Mouse (Mus musculus) liver, embryonic 13.5 days (tissue): ENCODE results near the gene Ap3m1. TPM values are rescaled to one million over a fixed set of nuclear protein-coding genes. Genes with fewer than 3 reads are reported as not detected.

Experiments
- ATAC-seq: fragments of 200-750 bp; cut with Nextera tagmentation; 2 replicates; pipeline ENCODE4 v1.8.0; 2017; ENCODE audit warnings: low read depth, mild to moderate bottlenecking, moderate number of reproducible peaks, moderate library complexity
- DNase-seq: peaks from one replicate; pipeline ENCODE4 v3.0.0; 2022
- H3K27ac ChIP-seq: fragments of 300-500 bp; sonication (generic); 2 replicates; pipeline ENCODE4 v1.5.1; 2015; ENCODE audit warnings: moderate library complexity, mild to moderate bottlenecking, inconsistent platforms
- H3K27me3 ChIP-seq: fragments of 300-500 bp; sonication (generic); 2 replicates; pipeline ENCODE4 v1.6.1; 2015; ENCODE audit warnings: mild to moderate bottlenecking, inconsistent platforms
- H3K36me3 ChIP-seq: fragments of 300-500 bp; sonication (generic); 2 replicates; pipeline ENCODE4 v1.6.1; 2015; ENCODE audit warnings: mild to moderate bottlenecking, inconsistent platforms
- H3K4me1 ChIP-seq: fragments of 300-500 bp; sonication (generic); replicated peaks from 2 replicates; pipeline ENCODE4 v1.6.1; 2015; ENCODE audit warnings: inconsistent platforms
- H3K4me2 ChIP-seq: fragments of 300-500 bp; sonication (generic); 2 replicates; pipeline ENCODE4 v1.6.1; 2015; ENCODE audit warnings: inconsistent platforms, mild to moderate bottlenecking, moderate library complexity
- H3K4me3 ChIP-seq: fragments of 300-500 bp; sonication (generic); replicated peaks from 2 replicates; pipeline ENCODE4 v1.5.1; 2015; ENCODE audit warnings: mild to moderate bottlenecking, inconsistent platforms
- H3K9ac ChIP-seq: fragments of 300-500 bp; sonication (generic); 2 replicates; pipeline ENCODE4 v1.6.1; 2015; ENCODE audit warnings: mild to moderate bottlenecking, inconsistent platforms
- H3K9me3 ChIP-seq: fragments of 300-500 bp; sonication (generic); replicated peaks from 2 replicates; pipeline ENCODE4 v1.6.1; 2016; ENCODE audit warnings: inconsistent platforms
- WGBS: fragments of 180-500 bp; shearing (Covaris S2); methylation state at CpG from one replicate; pipeline ENCODE4 v1.1.7; 2015; ENCODE audit not compliant: insufficient replicate concordance; 5-methylcytosine and 5-hydroxymethylcytosine counted together
- polyA plus RNA-seq: library from polyadenylated mRNA; unstranded; fragments of >200 nt; fragmentation: Nextera tagmentation; extraction: Ambion mirVana; gene quantifications from 2 replicates; pipeline ENCODE4 v1.2.1, GENCODE M21; 2015

Ap3m1 gene
- polyA plus RNA-seq, 1 experiment from 2014 or later, result 37.0 TPM

DNA sequence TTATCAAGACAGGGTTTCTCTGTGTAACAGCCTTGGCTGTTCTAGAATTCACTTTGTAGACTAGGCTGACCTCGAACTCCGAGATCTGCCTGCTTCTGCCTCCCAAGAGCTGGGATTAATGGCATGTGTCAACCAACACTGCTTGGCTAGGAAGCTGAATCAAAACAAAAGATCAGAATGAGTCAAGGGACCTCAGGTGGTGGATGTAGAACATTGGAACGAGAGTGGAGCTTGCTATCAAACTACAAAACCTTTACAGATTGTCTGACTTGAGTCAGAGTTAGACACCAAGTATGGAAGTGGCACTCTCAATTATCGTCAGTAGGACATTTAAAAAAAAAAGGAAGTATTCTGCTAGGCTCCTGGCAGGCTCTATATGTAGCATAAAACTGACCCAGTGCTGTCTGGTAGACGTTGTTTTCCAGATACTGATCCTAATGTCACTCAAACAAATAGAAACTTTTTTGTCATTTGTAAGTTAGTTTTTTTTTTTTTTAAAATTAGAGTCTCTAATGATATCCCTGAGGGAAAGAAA is 38.4 kb downstream of the Ap3m1 start:
- no peak overlapping the region for H3K4me2 ChIP-seq
- H3K36me3 ChIP-seq, result peaks cover 35% of the 10 kb centered on the region
- H3K4me1 ChIP-seq, result no peaks in the 10 kb centered on the region
- 60% methylated on average over 5 of the region's 5 CpGs for WGBS
- ATAC-seq, result no peak
- no peaks in the 10 kb centered on the region for H3K9me3 ChIP-seq
- no peaks in the 10 kb centered on the region for H3K27me3 ChIP-seq
- no peak overlapping the region for H3K27ac ChIP-seq
- H3K4me3 ChIP-seq, result no peak overlapping the region
- DNase-seq, result no peak
- no peak overlapping the region for H3K9ac ChIP-seq

DNA sequence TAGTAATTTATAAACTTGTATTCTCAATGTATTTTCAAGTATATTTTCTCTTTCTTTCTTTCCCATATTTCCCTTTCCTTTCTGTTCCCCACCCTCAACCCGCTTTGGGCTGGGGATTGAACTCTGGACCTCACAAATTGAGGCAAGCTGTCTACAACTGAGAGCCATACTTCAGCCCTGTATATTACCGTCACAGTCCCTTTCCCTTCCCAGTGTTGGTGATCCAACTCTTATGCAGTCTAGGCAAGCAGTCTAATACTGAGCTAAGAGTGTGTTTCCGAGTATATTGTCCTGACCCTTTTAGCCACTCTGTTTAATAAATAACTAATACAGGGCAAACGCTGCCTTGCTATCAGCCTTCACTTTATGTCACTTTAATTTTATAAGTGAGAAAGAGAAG is 52.7 kb downstream of the Ap3m1 start:
- Histone ChIP-seq H3K4me1 (peaks cover 21% of the 10 kb centered on the region), H3K9ac (no peak overlapping the region), H3K27ac (no peak overlapping the region), H3K36me3 (peaks cover 24% of the 10 kb centered on the region), H3K4me3 (no peak overlapping the region), H3K4me2 (no peak overlapping the region), H3K27me3 (no peaks in the 10 kb centered on the region), H3K9me3 (no peaks in the 10 kb centered on the region)
- WGBS, result 74% methylated on average over 4 of the region's 4 CpGs
- ATAC-seq (no peak), DNase-seq (no peak)

- Histone ChIP-seq H3K4me3 (no peak overlapping the region), H3K27ac (no peak overlapping the region), H3K9me3 (no peaks in the 10 kb centered on the region), H3K4me1 (peaks cover 28% of the 10 kb centered on the region), H3K9ac (no peak overlapping the region), H3K27me3 (no peaks in the 10 kb centered on the region), H3K36me3 (peaks cover 18% of the 10 kb centered on the region), H3K4me2 (no peak overlapping the region)
- WGBS, result 74% methylated on average over 3 of the region's 3 CpGs
- ATAC-seq (no peak), DNase-seq (no peak)
Observed at GRCm38 (mm10) chr14:20997548-20997947, 54.8 kb downstream of the Ap3m1 start.

- peak overlapping the region; percentile 63 for H3K27ac ChIP-seq
- WGBS, result 31% methylated on average over 5 of the region's 5 CpGs
- H3K4me1 ChIP-seq, result peaks cover 28% of the 10 kb centered on the region
- 0 out of 2 replicates have a peak overlapping the region, but pooled peaks have one; percentile 12 for H3K4me2 ChIP-seq
- no peak for DNase-seq
- H3K36me3 ChIP-seq, result peaks cover 19% of the 10 kb centered on the region
- no peak overlapping the region for H3K4me3 ChIP-seq
- H3K9ac ChIP-seq, result no peak overlapping the region
- no peaks in the 10 kb centered on the region; the same call in 1 of the 2 replicates for H3K9me3 ChIP-seq
- 0 out of 2 replicates have a peak, but pooled peaks have one; percentile 47 for ATAC-seq
- no peaks in the 10 kb centered on the region for H3K27me3 ChIP-seq
Observed at GRCm38 (mm10) chr14:20996361-20996760, 55.9 kb downstream of the Ap3m1 start.

GRCm38 (mm10) chr14:20995497-20995896 is 56.8 kb downstream of the Ap3m1 start:
- H3K4me2 ChIP-seq, result no peak overlapping the region
- no peaks in the 10 kb centered on the region; the same call in 1 of the 2 replicates for H3K9me3 ChIP-seq
- ATAC-seq, result peak; percentile 81
- WGBS, result 18% methylated on average over 2 of the region's 2 CpGs
- H3K27me3 ChIP-seq, result no peaks in the 10 kb centered on the region
- peaks cover 28% of the 10 kb centered on the region for H3K4me1 ChIP-seq
- no peak overlapping the region for H3K27ac ChIP-seq
- H3K9ac ChIP-seq, result no peak overlapping the region
- DNase-seq, result no peak
- H3K4me3 ChIP-seq, result no peak overlapping the region
- H3K36me3 ChIP-seq, result peaks cover 14% of the 10 kb centered on the region

DNA sequence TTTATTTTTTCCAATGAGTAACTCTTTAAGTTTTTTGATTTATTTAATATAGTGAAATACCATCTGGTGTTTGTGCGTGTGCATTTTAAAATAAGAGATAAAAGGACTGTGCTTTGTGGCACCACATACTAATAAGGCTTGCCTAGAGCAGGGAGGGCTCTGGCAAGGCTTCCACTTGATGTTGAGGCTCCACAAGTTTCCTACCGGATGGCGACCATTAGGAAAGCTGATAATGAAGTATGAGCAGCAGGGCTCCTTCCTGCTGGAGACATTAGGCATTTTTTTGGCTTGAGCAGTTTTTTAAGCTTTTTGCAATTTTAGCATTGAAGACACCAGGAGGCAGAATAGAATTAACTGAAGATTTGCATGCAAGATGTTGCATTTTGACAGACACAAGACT is 57.8 kb downstream of the Ap3m1 start:
- H3K4me1 ChIP-seq, result peaks cover 28% of the 10 kb centered on the region
- 74% methylated on average over 3 of the region's 3 CpGs for WGBS

DNA sequence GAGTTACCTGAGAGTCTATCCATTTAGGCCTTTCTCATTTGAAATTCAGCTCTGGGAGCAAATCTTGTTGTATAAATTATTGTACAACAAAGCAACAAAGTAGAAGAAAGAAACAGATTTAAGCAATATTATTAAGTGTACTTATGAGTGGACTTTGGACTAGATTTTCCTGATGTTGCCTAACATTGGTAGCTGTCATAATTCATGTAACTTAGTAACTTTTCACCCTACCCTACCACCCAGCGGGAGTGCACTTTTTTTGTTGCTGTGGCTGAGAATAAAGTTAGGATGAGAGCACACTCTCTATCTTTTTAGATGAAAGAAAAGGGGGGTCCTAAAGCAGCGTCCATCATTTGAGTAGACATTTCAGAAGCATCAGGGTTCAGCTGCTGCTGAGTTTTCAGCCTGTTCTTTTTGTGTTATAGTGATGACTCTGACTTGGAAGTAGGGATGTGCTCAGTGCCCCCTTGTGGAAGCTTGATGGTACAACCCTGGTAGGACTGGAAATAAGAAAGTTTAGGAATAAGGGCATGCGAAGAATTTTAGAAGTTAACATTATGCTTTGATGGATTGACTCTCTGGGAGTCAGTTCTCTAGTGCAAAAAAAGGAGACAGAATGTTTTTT is 59.1 kb downstream of the Ap3m1 start:
- H3K4me1 ChIP-seq, result peaks cover 28% of the 10 kb centered on the region
- no peaks in the 10 kb centered on the region; the same call in 1 of the 2 replicates for H3K9me3 ChIP-seq
- H3K27me3 ChIP-seq, result no peaks in the 10 kb centered on the region
- H3K9ac ChIP-seq, result no peak overlapping the region
- no peak overlapping the region for H3K4me2 ChIP-seq
- ATAC-seq (no peak), DNase-seq (peak; percentile 15)
- peaks cover 14% of the 10 kb centered on the region for H3K36me3 ChIP-seq
- 0 out of 2 replicates have a peak overlapping the region, but pooled peaks have one; percentile 13 for H3K27ac ChIP-seq
- H3K4me3 ChIP-seq, result no peak overlapping the region
- WGBS, result 51% methylated on average over 3 of the region's 3 CpGs

More for the DNA sequence above, 57.8 kb downstream of the Ap3m1 start:
- Histone ChIP-seq H3K9me3 (no peaks in the 10 kb centered on the region; the same call in 1 of the 2 replicates), H3K4me3 (no peak overlapping the region), H3K27ac (no peak overlapping the region; the same call in 1 of the 2 replicates), H3K27me3 (no peaks in the 10 kb centered on the region), H3K4me2 (no peak overlapping the region), H3K9ac (no peak overlapping the region), H3K36me3 (peaks cover 14% of the 10 kb centered on the region)
- ATAC-seq, result no peak
- DNase-seq, result no peak

DNA sequence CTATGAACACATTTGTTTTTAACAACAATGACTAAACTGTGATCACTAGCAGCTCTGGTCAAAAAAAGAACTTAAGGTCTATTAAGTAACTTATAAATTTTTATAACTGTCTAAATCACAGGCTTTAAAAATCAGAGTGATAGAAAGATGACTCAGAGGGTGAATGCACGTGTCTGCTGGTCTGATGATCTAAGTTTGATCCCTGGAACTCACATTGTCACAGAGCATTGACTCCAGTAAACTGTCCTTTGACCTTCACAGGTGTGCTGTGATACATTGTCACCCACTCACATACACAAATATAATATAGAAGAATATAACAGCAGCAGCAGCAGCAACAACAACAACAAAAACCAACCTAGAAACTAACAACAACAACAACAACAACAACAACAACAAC is 60.8 kb downstream of the Ap3m1 start:
- Histone ChIP-seq H3K4me1 (peaks cover 26% of the 10 kb centered on the region), H3K4me2 (no peak overlapping the region), H3K9me3 (no peaks in the 10 kb centered on the region; the same call in 1 of the 2 replicates), H3K27ac (no peak overlapping the region), H3K9ac (no peak overlapping the region), H3K4me3 (no peak overlapping the region), H3K36me3 (peaks cover 18% of the 10 kb centered on the region), H3K27me3 (no peaks in the 10 kb centered on the region)
- ATAC-seq (no peak), DNase-seq (no peak)
- WGBS, result 89% methylated on average over 1 of the region's 1 CpGs

DNA sequence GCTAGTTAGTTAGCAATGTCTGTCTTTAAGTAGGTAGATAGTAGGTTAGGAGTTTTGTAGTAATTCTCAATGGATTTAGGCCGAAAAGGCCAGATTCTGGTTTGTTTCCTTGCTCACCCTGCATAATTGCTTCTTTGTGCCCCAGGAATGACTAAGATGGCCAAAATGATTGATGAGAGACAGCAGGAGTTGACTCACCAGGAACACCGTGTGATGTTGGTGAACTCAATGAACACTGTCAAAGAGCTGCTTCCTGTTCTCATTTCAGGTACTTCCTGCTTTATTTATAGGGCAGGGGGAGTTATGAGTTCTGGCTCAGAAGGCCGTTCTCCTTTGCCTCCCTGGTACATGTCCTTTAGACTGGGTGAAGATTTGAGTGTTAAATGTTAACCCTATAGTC is 66.8 kb downstream of the Ap3m1 start:
- ATAC-seq, result no peak

GRCm38 (mm10) chr14:20983832-20984231 is 68.5 kb downstream of the Ap3m1 start:
- no peak overlapping the region for H3K4me2 ChIP-seq
- peaks cover 27% of the 10 kb centered on the region for H3K36me3 ChIP-seq
- no peaks in the 10 kb centered on the region for H3K27me3 ChIP-seq
- H3K4me3 ChIP-seq, result no peak overlapping the region
- H3K9ac ChIP-seq, result no peak overlapping the region
- DNase-seq, result no peak
- no peak overlapping the region for H3K27ac ChIP-seq
- no peaks in the 10 kb centered on the region for H3K9me3 ChIP-seq
- 0 out of 2 replicates have a peak, but pooled peaks cover 4% of the 10 kb centered on the region for H3K4me1 ChIP-seq
- ATAC-seq, result no peak
- 71% methylated on average over 2 of the region's 2 CpGs for WGBS

More for the DNA sequence above, 66.8 kb downstream of the Ap3m1 start:
- 54% methylated on average over 3 of the region's 3 CpGs for WGBS
- H3K36me3 ChIP-seq, result peaks cover 27% of the 10 kb centered on the region
- H3K27ac ChIP-seq, result no peak overlapping the region
- H3K27me3 ChIP-seq, result no peaks in the 10 kb centered on the region
- DNase-seq, result no peak
- no peaks in the 10 kb centered on the region for H3K9me3 ChIP-seq
- H3K4me3 ChIP-seq, result no peak overlapping the region
- no peak overlapping the region for H3K4me2 ChIP-seq
- no peak overlapping the region for H3K9ac ChIP-seq
- 0 out of 2 replicates have a peak, but pooled peaks cover 4% of the 10 kb centered on the region for H3K4me1 ChIP-seq
